Mouse (Mus musculus): ENCODE results near the gene Gpsm3. TPM values are rescaled to one million over a fixed set of nuclear protein-coding genes. Genes with fewer than 3 reads are reported as not detected.

Gpsm3 gene
- polyA plus RNA-seq, 3 experiments from 2014 or later = 236 to 278 (median 276) TPM

DNA sequence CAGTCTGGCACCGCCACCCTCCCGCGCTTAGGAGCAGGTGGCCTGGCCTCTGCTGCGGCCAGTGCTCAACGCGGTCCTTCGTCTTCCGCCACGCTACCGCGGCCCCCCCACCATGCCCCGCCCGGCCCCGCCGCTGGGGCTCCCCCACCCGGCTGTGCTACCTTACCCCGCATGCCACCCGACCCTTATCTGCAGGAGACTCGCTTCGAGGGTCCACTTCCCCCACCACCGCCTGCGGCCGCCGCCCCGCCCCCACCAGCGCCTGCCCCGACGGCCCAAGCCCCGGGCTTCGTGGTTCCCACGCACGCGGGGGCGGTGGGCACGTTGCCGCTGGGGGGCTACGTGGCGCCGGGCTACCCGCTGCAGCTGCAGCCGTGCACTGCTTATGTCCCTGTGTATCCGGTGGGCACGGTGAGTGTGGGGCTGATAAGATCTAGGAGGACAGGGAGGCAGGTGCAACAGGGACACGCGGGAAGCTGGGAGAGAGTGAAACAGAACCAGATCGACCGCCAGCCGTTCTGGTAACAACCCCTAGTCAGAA is 41.2 kb downstream of the Gpsm3 start:
- no peak for ATAC-seq

DNA sequence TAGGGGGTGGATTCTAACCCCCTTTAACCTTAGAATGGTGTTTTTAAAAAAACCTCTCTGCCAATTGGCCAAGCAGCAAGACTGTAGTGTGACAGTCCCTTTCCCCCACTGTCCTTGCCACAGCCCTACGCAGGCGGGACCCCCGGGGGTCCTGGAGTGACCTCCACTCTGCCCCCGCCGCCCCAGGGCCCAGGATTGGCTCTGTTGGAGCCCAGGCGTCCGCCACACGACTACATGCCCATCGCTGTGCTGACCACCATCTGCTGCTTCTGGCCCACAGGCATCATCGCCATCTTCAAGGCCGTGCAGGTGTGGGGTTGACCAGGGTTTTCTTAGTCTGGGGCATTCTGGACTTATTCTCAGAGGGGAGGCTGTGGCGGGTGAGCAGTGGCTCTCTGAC is 42.0 kb downstream of the Gpsm3 start:
- no peak for ATAC-seq

DNA sequence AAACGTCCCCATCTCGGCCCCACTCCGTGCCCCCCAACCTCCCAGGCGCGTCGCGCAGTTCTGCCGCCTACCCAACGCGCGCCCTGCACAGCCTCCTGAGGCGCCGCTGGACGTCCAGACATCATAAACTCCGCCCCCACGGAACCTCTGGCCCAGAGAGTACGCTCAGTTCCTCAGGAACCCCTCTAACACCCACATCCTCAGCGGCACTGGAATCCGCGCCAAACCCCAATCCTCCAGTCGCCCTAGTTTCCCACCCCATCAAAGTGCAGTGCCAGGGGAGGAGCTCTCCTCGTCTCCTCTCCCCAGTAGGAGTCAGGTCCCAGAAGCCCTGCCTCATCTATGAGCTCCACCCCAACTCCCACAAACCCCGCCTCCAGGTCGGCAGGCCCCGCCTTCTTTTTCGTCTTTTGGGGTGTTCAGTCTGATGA is 42.7 kb downstream of the Gpsm3 start:
- peak; percentile 48 for ATAC-seq

DNA sequence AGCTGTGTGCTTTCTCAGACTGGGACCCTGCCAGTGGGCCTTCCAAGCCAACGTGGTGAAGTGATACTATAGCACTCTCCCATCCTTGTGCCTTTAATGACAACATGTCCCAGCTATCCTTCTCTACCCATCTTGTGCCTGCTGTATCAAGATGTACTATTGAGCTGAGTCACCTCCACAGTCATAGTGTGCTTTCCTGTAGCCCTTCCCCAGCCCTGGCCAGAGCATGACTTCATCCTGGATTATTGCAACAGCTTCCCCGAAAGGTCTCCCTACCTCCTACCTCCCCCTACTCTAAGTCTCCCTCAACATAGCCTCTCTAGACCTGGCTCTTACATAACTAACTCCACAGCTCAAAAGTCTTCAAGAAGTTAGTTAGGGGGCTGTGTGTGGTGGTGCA is 46.1 kb downstream of the Gpsm3 start:
- ATAC-seq = no peak

DNA sequence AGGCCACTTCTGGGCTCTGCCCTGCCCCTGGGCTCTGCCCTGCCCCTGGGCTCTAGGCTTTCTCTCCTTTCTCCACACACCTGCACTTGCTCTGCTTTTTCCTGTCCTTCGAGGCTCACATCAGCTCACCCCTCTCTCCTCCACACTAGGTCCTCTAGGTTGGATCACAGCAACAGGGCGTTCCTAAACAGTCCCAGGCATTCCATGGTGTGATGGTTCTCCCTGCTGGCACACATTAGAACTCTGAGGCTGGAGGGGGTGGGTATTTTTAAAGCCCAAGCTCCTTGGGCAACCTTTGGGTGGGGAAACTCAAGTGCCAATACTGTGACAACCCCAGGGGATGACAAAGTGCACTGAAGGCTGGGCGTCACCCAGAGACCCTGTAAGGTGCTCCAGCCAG is 47.9 kb downstream of the Gpsm3 start:
- ATAC-seq = no peak

DNA sequence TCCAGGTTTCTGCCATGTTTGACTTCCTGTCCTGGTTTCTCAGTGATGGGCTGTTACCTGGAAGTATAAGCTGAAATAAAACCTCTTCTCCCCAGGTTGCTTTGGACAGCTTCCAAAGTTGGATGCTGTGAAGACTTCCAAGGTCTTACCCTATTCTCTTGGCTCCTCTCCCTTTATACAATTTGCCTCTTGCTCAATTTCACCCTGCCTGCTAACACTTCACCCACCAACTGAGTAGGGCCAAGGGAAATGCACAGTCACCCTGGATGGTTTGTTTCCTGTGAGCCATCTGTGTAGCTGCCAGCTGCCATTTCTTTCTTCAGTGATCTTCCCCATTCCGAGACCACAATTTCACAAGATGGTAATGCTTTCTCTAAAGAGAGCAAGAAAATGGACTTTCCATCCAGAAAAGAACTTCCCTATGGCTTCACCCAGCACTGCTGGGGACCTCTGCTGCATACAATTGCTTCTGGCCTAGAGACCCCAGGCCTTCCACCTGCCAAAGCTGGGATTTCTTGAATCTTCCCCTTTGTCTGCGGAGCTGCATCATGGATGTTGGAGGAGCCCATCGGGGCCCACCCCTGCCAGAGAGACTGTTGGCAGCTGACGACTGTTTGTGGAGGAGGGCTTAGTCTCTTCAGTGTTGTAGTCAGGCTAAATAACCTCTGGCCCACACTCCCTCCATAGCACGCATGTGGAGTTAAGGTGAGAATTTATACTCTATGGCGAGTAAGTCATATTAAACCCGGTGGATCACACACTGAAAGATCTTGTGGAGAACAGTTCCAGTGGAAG is 50.1 kb downstream of the Gpsm3 start:
- ATAC-seq = no peak

DNA sequence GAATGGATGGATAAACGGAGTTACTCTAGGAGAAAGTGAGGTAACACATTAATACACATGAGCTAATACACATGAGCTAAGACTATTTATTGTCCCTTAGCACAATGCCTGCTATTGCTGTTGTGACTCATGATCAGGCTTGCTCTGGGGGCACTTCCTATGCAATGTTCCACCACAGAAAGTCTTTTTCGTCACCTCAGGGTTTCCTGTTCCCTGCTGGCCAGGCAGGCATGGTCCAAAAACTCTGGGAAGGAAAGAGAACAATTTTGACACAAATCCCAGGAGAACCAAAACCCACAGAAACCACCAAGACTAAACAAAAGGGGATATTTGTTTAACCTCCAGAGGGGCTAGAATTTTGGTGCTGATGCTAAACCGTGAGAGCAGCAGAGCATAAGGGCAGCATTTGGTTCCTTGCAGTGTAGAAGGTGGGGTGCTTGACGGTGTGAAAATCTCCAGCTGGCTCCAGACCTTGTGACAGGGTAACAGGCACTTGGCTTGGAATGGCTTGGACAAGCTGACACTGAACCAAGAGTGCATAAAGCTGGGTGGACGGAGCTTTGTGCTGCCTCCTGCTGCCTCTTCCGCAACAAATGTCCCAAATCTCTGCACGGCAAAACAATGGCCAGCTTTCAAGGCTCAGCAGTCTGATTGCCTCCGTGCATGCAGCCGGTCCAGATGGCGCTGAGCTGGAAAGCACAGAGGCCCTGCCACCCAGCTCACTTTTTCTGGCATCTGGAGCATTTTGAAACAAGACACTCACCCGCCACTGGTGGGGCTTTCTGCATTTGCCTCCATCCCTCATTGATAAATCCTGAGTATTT is 51.4 kb downstream of the Gpsm3 start:
- ATAC-seq = no peak

Other genes with a start within 250 kb of the Gpsm3 start
- gene Btnl2, start 235.0 kb upstream of the Gpsm3 start, polyA plus RNA-seq (2017; shearing (Covaris generic)) = not detected
- not detected for gene Btnl1, start 212.7 kb upstream of the Gpsm3 start, polyA plus RNA-seq (2017; shearing (Covaris generic))
- gene BC051142, start 191.0 kb upstream of the Gpsm3 start, polyA plus RNA-seq (2017; shearing (Covaris generic)) = 1 to 10 TPM in 1 of 3 experiments, under 1 TPM in 1, not detected in 1; 0.81 to 2.5 TPM
- not detected for gene Btnl4, start 112.5 kb upstream of the Gpsm3 start, polyA plus RNA-seq (2017; shearing (Covaris generic))
- gene Btnl6, start 72.5 kb upstream of the Gpsm3 start, polyA plus RNA-seq (2017; shearing (Covaris generic)) = not detected
- under 1 TPM in 2 of 3 experiments, not detected in 1; 0.62 to 0.72 TPM for gene Notch4, start 25.5 kb upstream of the Gpsm3 start, polyA plus RNA-seq (2017; shearing (Covaris generic))
- gene Pbx2, start 1.5 kb downstream of the Gpsm3 start, polyA plus RNA-seq (2017; shearing (Covaris generic)) = 10 to 100 TPM in 1 of 3 experiments, 1 to 10 TPM in 2; 4.1 to 11.8 (median 8.8) TPM
- 1 to 10 TPM in 2 of 3 experiments, under 1 TPM in 1; 0.58 to 3.7 (median 2.3) TPM for gene Ager, start 8.1 kb downstream of the Gpsm3 start, polyA plus RNA-seq (2017; shearing (Covaris generic))
- gene Rnf5, start 13.9 kb downstream of the Gpsm3 start, polyA plus RNA-seq (2017; shearing (Covaris generic)) = 10 to 100 TPM; 41.2 to 71.2 (median 59.5) TPM
- gene Agpat1, start 14.5 kb downstream of the Gpsm3 start, polyA plus RNA-seq (2017; shearing (Covaris generic)) = 10 to 100 TPM; 14.5 to 20.8 (median 19.4) TPM
- 1 to 10 TPM; 1.1 to 2.1 (median 1.2) TPM for gene Egfl8, start 26.2 kb downstream of the Gpsm3 start, polyA plus RNA-seq (2017; shearing (Covaris generic))
- gene Ppt2, start 38.7 kb downstream of the Gpsm3 start, polyA plus RNA-seq (2017; shearing (Covaris generic)) = 10 to 100 TPM; 18.8 to 22.9 (median 20.6) TPM
- gene Prrt1, start 39.7 kb downstream of the Gpsm3 start, polyA plus RNA-seq (2017; shearing (Covaris generic)) = 1 to 10 TPM in 2 of 3 experiments, under 1 TPM in 1; 0.79 to 4.0 (median 3.7) TPM
- 1 to 10 TPM; 4.4 to 5.8 (median 5.2) TPM for gene Fkbpl, start 55.0 kb downstream of the Gpsm3 start, polyA plus RNA-seq (2017; shearing (Covaris generic))
- gene Atf6b, start 57.3 kb downstream of the Gpsm3 start, polyA plus RNA-seq (2017; shearing (Covaris generic)) = 10 to 100 TPM; 19.0 to 21.9 (median 19.3) TPM
- gene Tnxb, start 80.7 kb downstream of the Gpsm3 start, polyA plus RNA-seq (2017; shearing (Covaris generic)) = not detected
- gene C4b, start 154.1 kb downstream of the Gpsm3 start, polyA plus RNA-seq (2017; shearing (Covaris generic)) = under 1 TPM in 1 of 3 experiments, not detected in 2; 0.08 TPM
- not detected for gene Cyp21a1, start 214.8 kb downstream of the Gpsm3 start, polyA plus RNA-seq (2017; shearing (Covaris generic))
- gene Stk19, start 247.1 kb downstream of the Gpsm3 start, polyA plus RNA-seq (2017; shearing (Covaris generic)) = 10 to 100 TPM; 30.4 to 44.5 (median 37.2) TPM
- 10 to 100 TPM; 23.9 to 29.0 (median 27.1) TPM for gene Dxo, start 247.2 kb downstream of the Gpsm3 start, polyA plus RNA-seq (2017; shearing (Covaris generic))